Mouse (Mus musculus): ENCODE measurements at regions not wholly inside any gene's neighbourhood (a gene's known extent, or its start where the extent isn't known, plus 50 kb on each side); places are given as distances from the start of the nearest gene placed in this dataset.

GRCm38 (mm10) chr6:140934286-140934685 is 205.2 kb downstream of the Gm11077 start:
- no peak for DNase-seq (ENCODE audit: low read depth, low spot score)
- Histone ChIP-seq H3K4me3 (ENCODE audit: control insufficient read depth in 1 of 2, insufficient read depth in 1 of 2, low read depth in 2 of 2, low read length in 2 of 2) (no peak overlapping the region), H3K27me3 (ENCODE audit: control insufficient read depth in 1 of 2, insufficient read depth in 2 of 2, low read length in 2 of 2) (no peaks in the 10 kb centered on the region), H3K4me1 (ENCODE audit: control insufficient read depth in 1 of 2, insufficient read depth in 2 of 2, low read length in 2 of 2) (no peaks in the 10 kb centered on the region), H3K9ac (ENCODE audit: control insufficient read depth, low read depth, low read length, poor library complexity, severe bottlenecking) (no peak overlapping the region), H3K79me2 (ENCODE audit: control insufficient read depth, insufficient read depth, low read length, poor library complexity) (no peaks in the 10 kb centered on the region), H3K27ac (ENCODE audit: control insufficient read depth, low read depth, low read length) (no peak overlapping the region), H3K36me3 (ENCODE audit: control insufficient read depth in 1 of 2, insufficient read depth in 2 of 2, low read length in 2 of 2) (no peaks in the 10 kb centered on the region), H3K9me3 (replicated peaks; ENCODE audit: insufficient read depth, low read length) (no peaks in the 10 kb centered on the region)
- no peak for TF ChIP-seq SIN3A (IDR thresholded peaks at IDR 0.05; ENCODE audit: low read length)

- Histone ChIP-seq H3K9me3 (replicated peaks; ENCODE audit: insufficient read depth, low read length) (no peaks in the 10 kb centered on the region; the same call in 1 of the 2 replicates), H3K79me2 (ENCODE audit: control insufficient read depth, insufficient read depth, low read length, poor library complexity) (no peaks in the 10 kb centered on the region), H3K4me1 (ENCODE audit: control insufficient read depth in 1 of 2, insufficient read depth in 2 of 2, low read length in 2 of 2) (no peaks in the 10 kb centered on the region), H3K27ac (ENCODE audit: control insufficient read depth, low read depth, low read length) (no peak overlapping the region), H3K27me3 (ENCODE audit: control insufficient read depth in 1 of 2, insufficient read depth in 2 of 2, low read length in 2 of 2) (no peaks in the 10 kb centered on the region), H3K9ac (ENCODE audit: control insufficient read depth, low read depth, low read length, poor library complexity, severe bottlenecking) (no peak overlapping the region), H3K36me3 (ENCODE audit: control insufficient read depth in 1 of 2, insufficient read depth in 2 of 2, low read length in 2 of 2) (no peaks in the 10 kb centered on the region), H3K4me3 (ENCODE audit: control insufficient read depth in 1 of 2, insufficient read depth in 1 of 2, low read depth in 2 of 2, low read length in 2 of 2) (no peak overlapping the region)
- no peak for DNase-seq (ENCODE audit: low read depth, low spot score)
- TF ChIP-seq ZKSCAN1 (IDR thresholded peaks at IDR 0.05; ENCODE audit: low read depth, low read length), result no peak
- TF ChIP-seq SIN3A (IDR thresholded peaks at IDR 0.05; ENCODE audit: low read length), result no peak
- TF ChIP-seq E2F4 (IDR thresholded peaks at IDR 0.05; ENCODE audit: borderline replicate concordance, low read depth, low read length), result no peak
- no peak for TF ChIP-seq MYC (IDR thresholded peaks at IDR 0.05; ENCODE audit: low read depth, low read length)
- TF ChIP-seq USF1 (IDR thresholded peaks at IDR 0.05; ENCODE audit: low read depth, low read length), result no peak
- TF ChIP-seq TBP (IDR thresholded peaks at IDR 0.05; ENCODE audit: low read depth, low read length), result no peak
- TF ChIP-seq GATA1 (IDR thresholded peaks at IDR 0.05; ENCODE audit: low read depth, low read length), result no peak
- TF ChIP-seq MAZ (IDR thresholded peaks at IDR 0.05; ENCODE audit: low read depth, low read length), result no peak
- TF ChIP-seq BHLHE40 (IDR thresholded peaks at IDR 0.05; ENCODE audit: borderline replicate concordance, low read depth, low read length), result no peak
- no peak for TF ChIP-seq RCOR1 (IDR thresholded peaks at IDR 0.05; ENCODE audit: low read depth, low read length)
- no peak for TF ChIP-seq JUND (IDR thresholded peaks at IDR 0.05; ENCODE audit: low read depth, low read length)
- no peak for TF ChIP-seq UBTF (IDR thresholded peaks at IDR 0.05; ENCODE audit: borderline replicate concordance, insufficient read depth, low read depth, low read length)
- no peak for TF ChIP-seq CTCF (IDR thresholded peaks at IDR 0.05 in 2 of 3, conservative IDR thresholded peaks at IDR 0.05 in 1 of 3; ENCODE audit: control insufficient read depth in 1 of 3, insufficient read depth in 1 of 3, low read depth in 2 of 3, low read length in 3 of 3, poor library complexity in 1 of 3, severe bottlenecking in 1 of 3)
- no peak for TF ChIP-seq KAT2A (conservative IDR thresholded peaks at IDR 0.05; ENCODE audit: low read depth, low read length)
- TF ChIP-seq TCF12 (IDR thresholded peaks at IDR 0.05; ENCODE audit: low read depth, low read length), result no peak
- no peak for TF ChIP-seq ELF1 (IDR thresholded peaks at IDR 0.05; ENCODE audit: low read depth, low read length)
- no peak for TF ChIP-seq HCFC1 (IDR thresholded peaks at IDR 0.05; ENCODE audit: low read depth, low read length)
These were observed 208.9 kb downstream of the Gm11077 start for GRCm38 (mm10) chr6:140938025-140938424.

Measured in MEL (cell line).